Mouse (Mus musculus) thymus, postnatal 0 days (tissue): ENCODE results near the gene Pard3. TPM values are rescaled to one million over a fixed set of nuclear protein-coding genes. Genes with fewer than 3 reads are reported as not detected.
"Not testable (repeated sequence)": the region's sequence is repeated elsewhere in the genome, so short reads cannot be mapped to it uniquely, and the experiment has no call there.

Experiments used
- DNase-seq: peaks from one replicate; pipeline ENCODE4 v3.0.0-alpha.2; 2015; ENCODE audit warnings: low spot score
- polyA plus RNA-seq: library from polyadenylated mRNA; unstranded; fragments of >200 nt; fragmentation: Nextera tagmentation; extraction: Ambion mirVana; gene quantifications from 2 replicates; pipeline ENCODE4 v1.2.1, GENCODE M21; 2015

The Pard3 gene
- polyA plus RNA-seq, 1 experiment from 2014 or later = 4.1 TPM

- DNase-seq = no peak
Measured at GRCm38 (mm10) chr8:127136781-127137180, 73.1 kb downstream of the Pard3 start.

GRCm38 (mm10) chr8:127139154-127139553 is 75.5 kb downstream of the Pard3 start:
- peak; percentile 38 for DNase-seq

- no peak for DNase-seq
Measured at GRCm38 (mm10) chr8:127140945-127141344, 77.3 kb downstream of the Pard3 start.

GRCm38 (mm10) chr8:127143641-127144040 is 79.9 kb downstream of the Pard3 start:
- no peak for DNase-seq

- DNase-seq = no peak
Measured at GRCm38 (mm10) chr8:127144562-127144961, 80.9 kb downstream of the Pard3 start.

- no peak for DNase-seq
Measured at GRCm38 (mm10) chr8:127145135-127145534, 81.4 kb downstream of the Pard3 start.

- no peak for DNase-seq
Measured at GRCm38 (mm10) chr8:127146055-127146454, 82.4 kb downstream of the Pard3 start.

GRCm38 (mm10) chr8:127148821-127149220 is 85.1 kb downstream of the Pard3 start:
- no peak for DNase-seq

GRCm38 (mm10) chr8:127150645-127151044 is 87.0 kb downstream of the Pard3 start:
- no peak for DNase-seq

GRCm38 (mm10) chr8:127151706-127152105 is 88.0 kb downstream of the Pard3 start:
- no peak for DNase-seq

GRCm38 (mm10) chr8:127157087-127157486 is 93.4 kb downstream of the Pard3 start:
- DNase-seq = no peak

GRCm38 (mm10) chr8:127159421-127159966 is 95.8 kb downstream of the Pard3 start:
- no peak for DNase-seq

GRCm38 (mm10) chr8:127161854-127162253 is 98.2 kb downstream of the Pard3 start:
- DNase-seq = no peak

GRCm38 (mm10) chr8:127162821-127163220 is 99.1 kb downstream of the Pard3 start:
- DNase-seq = no peak

GRCm38 (mm10) chr8:127164326-127165280 is 100.9 kb downstream of the Pard3 start:
- DNase-seq = no peak

GRCm38 (mm10) chr8:127168496-127168895 is 104.8 kb downstream of the Pard3 start:
- no peak for DNase-seq

GRCm38 (mm10) chr8:127169361-127169760 is 105.7 kb downstream of the Pard3 start:
- DNase-seq = no peak

- not testable (repeated sequence) for DNase-seq
Measured at GRCm38 (mm10) chr8:127170372-127170771, 106.7 kb downstream of the Pard3 start.

- no peak for DNase-seq
Measured at GRCm38 (mm10) chr8:127170930-127171329, 107.2 kb downstream of the Pard3 start.

- no peak for DNase-seq
Measured at GRCm38 (mm10) chr8:127173483-127173882, 109.8 kb downstream of the Pard3 start.

- no peak for DNase-seq
Measured at GRCm38 (mm10) chr8:127174411-127174810, 110.7 kb downstream of the Pard3 start.

GRCm38 (mm10) chr8:127175160-127175836 is 111.6 kb downstream of the Pard3 start:
- DNase-seq = no peak
